Mouse (Mus musculus): ENCODE measurements at regions not wholly inside any gene's neighbourhood (a gene's known extent, or its start where the extent isn't known, plus 50 kb on each side); places are given as distances from the start of the nearest gene placed in this dataset.
A peak's percentile ranks its signal among the peaks of the same experiment; 100 is the strongest.
"Not testable (repeated sequence)": the region's sequence is repeated elsewhere in the genome, so short reads cannot be mapped to it uniquely, and the experiment has no call there.

- H3K4me1 ChIP-seq (replicated peaks; ENCODE audit: control insufficient read depth, insufficient read depth, low read length), result no peaks in the 10 kb centered on the region
- no peak overlapping the region for H3K4me2 ChIP-seq (ENCODE audit: low read length)
- no peak for ATAC-seq
- H3K9ac ChIP-seq (replicated peaks; ENCODE audit: low read depth, low read length), result no peak overlapping the region
- no peaks in the 10 kb centered on the region for H3K27me3 ChIP-seq (replicated peaks; ENCODE audit: control insufficient read depth, insufficient read depth, low read length)
- H3K27ac ChIP-seq (ENCODE audit: low read length), result no peak overlapping the region
- WGBS, result 98% methylated on average over 3 of the region's 3 CpGs
- no peaks in the 10 kb centered on the region for H3K9me3 ChIP-seq (ENCODE audit: control insufficient read depth, low read length)
- no peak overlapping the region for H3K4me3 ChIP-seq (replicated peaks; ENCODE audit: low read length)
- H3K36me3 ChIP-seq (ENCODE audit: control insufficient read depth, insufficient read depth), result no peaks in the 10 kb centered on the region
Measured at GRCm38 (mm10) chr12:65455683-65456082, 230.4 kb downstream of the Wdr20rt start.

- Histone ChIP-seq H3K27ac (ENCODE audit: low read length) (no peak overlapping the region), H3K9ac (replicated peaks; ENCODE audit: low read depth, low read length) (no peak overlapping the region), H3K4me3 (replicated peaks; ENCODE audit: low read length) (no peak overlapping the region), H3K4me2 (ENCODE audit: low read length) (no peak overlapping the region), H3K27me3 (replicated peaks; ENCODE audit: control insufficient read depth, insufficient read depth, low read length) (no peaks in the 10 kb centered on the region), H3K4me1 (replicated peaks; ENCODE audit: control insufficient read depth, insufficient read depth, low read length) (no peaks in the 10 kb centered on the region), H3K9me3 (ENCODE audit: control insufficient read depth, low read length) (no peaks in the 10 kb centered on the region), H3K36me3 (ENCODE audit: control insufficient read depth, insufficient read depth) (no peaks in the 10 kb centered on the region)
- WGBS, result 70% methylated on average over 3 of the region's 3 CpGs
- ATAC-seq, result no peak
Measured at GRCm38 (mm10) chr12:65456956-65457355, 231.6 kb downstream of the Wdr20rt start.

GRCm38 (mm10) chr12:65464246-65464645, 238.9 kb downstream of the Wdr20rt start:
- Histone ChIP-seq H3K9ac (replicated peaks; ENCODE audit: low read depth, low read length) (no peak overlapping the region), H3K4me1 (replicated peaks; ENCODE audit: control insufficient read depth, insufficient read depth, low read length) (no peaks in the 10 kb centered on the region), H3K27me3 (replicated peaks; ENCODE audit: control insufficient read depth, insufficient read depth, low read length) (no peaks in the 10 kb centered on the region), H3K27ac (ENCODE audit: low read length) (no peak overlapping the region), H3K4me2 (ENCODE audit: low read length) (no peak overlapping the region), H3K4me3 (replicated peaks; ENCODE audit: low read length) (no peak overlapping the region), H3K36me3 (ENCODE audit: control insufficient read depth, insufficient read depth) (no peaks in the 10 kb centered on the region), H3K9me3 (ENCODE audit: control insufficient read depth, low read length) (no peaks in the 10 kb centered on the region)
- no peak for ATAC-seq
- 59% methylated on average over 2 of the region's 2 CpGs for WGBS

GRCm38 (mm10) chr12:65478674-65479073, 253.4 kb downstream of the Wdr20rt start:
- 58% methylated on average over 9 of the region's 9 CpGs for WGBS
- ATAC-seq; H3K36me3 ChIP-seq (ENCODE audit: control insufficient read depth, insufficient read depth); H3K9ac ChIP-seq (replicated peaks; ENCODE audit: low read depth, low read length); H3K27ac ChIP-seq (ENCODE audit: low read length); H3K27me3 ChIP-seq (replicated peaks; ENCODE audit: control insufficient read depth, insufficient read depth, low read length); H3K4me3 ChIP-seq (replicated peaks; ENCODE audit: low read length); H3K4me2 ChIP-seq (ENCODE audit: low read length); H3K9me3 ChIP-seq (ENCODE audit: control insufficient read depth, low read length); H3K4me1 ChIP-seq (replicated peaks; ENCODE audit: control insufficient read depth, insufficient read depth, low read length): not testable (repeated sequence)

- Histone ChIP-seq H3K36me3 (ENCODE audit: control insufficient read depth, insufficient read depth) (no peaks in the 10 kb centered on the region), H3K4me1 (replicated peaks; ENCODE audit: control insufficient read depth, insufficient read depth, low read length) (no peaks in the 10 kb centered on the region), H3K4me3 (replicated peaks; ENCODE audit: low read length) (no peak overlapping the region), H3K9me3 (ENCODE audit: control insufficient read depth, low read length) (no peaks in the 10 kb centered on the region), H3K27ac (ENCODE audit: low read length) (no peak overlapping the region), H3K27me3 (replicated peaks; ENCODE audit: control insufficient read depth, insufficient read depth, low read length) (no peaks in the 10 kb centered on the region), H3K9ac (replicated peaks; ENCODE audit: low read depth, low read length) (no peak overlapping the region), H3K4me2 (ENCODE audit: low read length) (no peak overlapping the region)
- ATAC-seq, result no peak
- WGBS, result 88% methylated on average over 4 of the region's 4 CpGs
Measured at GRCm38 (mm10) chr12:65480829-65481228, 255.5 kb downstream of the Wdr20rt start.

- H3K4me1 ChIP-seq (replicated peaks; ENCODE audit: control insufficient read depth, insufficient read depth, low read length), result no peaks in the 10 kb centered on the region
- ATAC-seq, result peak; percentile 55; the same call in 1 of the 2 replicates
Measured at GRCm38 (mm10) chr12:65491092-65491491, 265.8 kb downstream of the Wdr20rt start.

GRCm38 (mm10) chr12:65494388-65495030, 269.2 kb downstream of the Wdr20rt start:
- no peak overlapping the region for H3K4me2 ChIP-seq (ENCODE audit: low read length)
- H3K4me1 ChIP-seq (replicated peaks; ENCODE audit: control insufficient read depth, insufficient read depth, low read length), result no peaks in the 10 kb centered on the region
- H3K9me3 ChIP-seq (ENCODE audit: control insufficient read depth, low read length), result peaks cover 4% of the 10 kb centered on the region; the same call in 1 of the 2 replicates
- no peak overlapping the region for H3K27ac ChIP-seq (ENCODE audit: low read length)
- no peak for ATAC-seq
- no peaks in the 10 kb centered on the region for H3K36me3 ChIP-seq (ENCODE audit: control insufficient read depth, insufficient read depth)
- WGBS, result 91% methylated on average over 5 of the region's 5 CpGs
- no peak overlapping the region for H3K9ac ChIP-seq (replicated peaks; ENCODE audit: low read depth, low read length)
- H3K27me3 ChIP-seq (replicated peaks; ENCODE audit: control insufficient read depth, insufficient read depth, low read length), result no peaks in the 10 kb centered on the region
- H3K4me3 ChIP-seq (replicated peaks; ENCODE audit: low read length), result no peak overlapping the region

More at GRCm38 (mm10) chr12:65491092-65491491, 265.8 kb downstream of the Wdr20rt start:
- WGBS, result 64% methylated on average over 2 of the region's 2 CpGs
- no peak overlapping the region for H3K9ac ChIP-seq (replicated peaks; ENCODE audit: low read depth, low read length)
- peaks cover 4% of the 10 kb centered on the region; the same call in 1 of the 2 replicates for H3K9me3 ChIP-seq (ENCODE audit: control insufficient read depth, low read length)
- H3K27me3 ChIP-seq (replicated peaks; ENCODE audit: control insufficient read depth, insufficient read depth, low read length), result no peaks in the 10 kb centered on the region
- H3K4me3 ChIP-seq (replicated peaks; ENCODE audit: low read length), result no peak overlapping the region
- H3K4me2 ChIP-seq (ENCODE audit: low read length), result no peak overlapping the region
- no peaks in the 10 kb centered on the region for H3K36me3 ChIP-seq (ENCODE audit: control insufficient read depth, insufficient read depth)
- no peak overlapping the region; the same call in 1 of the 2 replicates for H3K27ac ChIP-seq (ENCODE audit: low read length)

GRCm38 (mm10) chr12:65496613-65497012, 271.3 kb downstream of the Wdr20rt start:
- H3K9ac ChIP-seq (replicated peaks; ENCODE audit: low read depth, low read length), result no peak overlapping the region
- no peak overlapping the region for H3K27ac ChIP-seq (ENCODE audit: low read length)
- H3K36me3 ChIP-seq (ENCODE audit: control insufficient read depth, insufficient read depth), result no peaks in the 10 kb centered on the region
- 76% methylated on average over 6 of the region's 6 CpGs for WGBS
- H3K4me1 ChIP-seq (replicated peaks; ENCODE audit: control insufficient read depth, insufficient read depth, low read length), result no peaks in the 10 kb centered on the region
- no peak overlapping the region for H3K4me3 ChIP-seq (replicated peaks; ENCODE audit: low read length)
- no peak for ATAC-seq
- H3K4me2 ChIP-seq (ENCODE audit: low read length), result no peak overlapping the region
- no peaks in the 10 kb centered on the region for H3K27me3 ChIP-seq (replicated peaks; ENCODE audit: control insufficient read depth, insufficient read depth, low read length)
- H3K9me3 ChIP-seq (ENCODE audit: control insufficient read depth, low read length), result peaks cover 4% of the 10 kb centered on the region; the same call in 1 of the 2 replicates

GRCm38 (mm10) chr12:65497602-65498001, 272.3 kb downstream of the Wdr20rt start:
- Histone ChIP-seq H3K4me3 (replicated peaks; ENCODE audit: low read length) (no peak overlapping the region), H3K36me3 (ENCODE audit: control insufficient read depth, insufficient read depth) (no peaks in the 10 kb centered on the region), H3K9ac (replicated peaks; ENCODE audit: low read depth, low read length) (no peak overlapping the region), H3K4me2 (ENCODE audit: low read length) (no peak overlapping the region), H3K27me3 (replicated peaks; ENCODE audit: control insufficient read depth, insufficient read depth, low read length) (no peaks in the 10 kb centered on the region), H3K9me3 (ENCODE audit: control insufficient read depth, low read length) (peaks cover 4% of the 10 kb centered on the region; the same call in 1 of the 2 replicates), H3K4me1 (replicated peaks; ENCODE audit: control insufficient read depth, insufficient read depth, low read length) (no peaks in the 10 kb centered on the region), H3K27ac (ENCODE audit: low read length) (no peak overlapping the region)
- ATAC-seq, result no peak
- 76% methylated on average over 6 of the region's 6 CpGs for WGBS

- WGBS, result 42% methylated on average over 2 of the region's 2 CpGs
- Histone ChIP-seq H3K4me1 (replicated peaks; ENCODE audit: control insufficient read depth, insufficient read depth, low read length) (no peaks in the 10 kb centered on the region), H3K36me3 (ENCODE audit: control insufficient read depth, insufficient read depth) (no peaks in the 10 kb centered on the region), H3K9me3 (ENCODE audit: control insufficient read depth, low read length) (no peaks in the 10 kb centered on the region), H3K27ac (ENCODE audit: low read length) (no peak overlapping the region), H3K9ac (replicated peaks; ENCODE audit: low read depth, low read length) (no peak overlapping the region), H3K4me2 (ENCODE audit: low read length) (no peak overlapping the region), H3K27me3 (replicated peaks; ENCODE audit: control insufficient read depth, insufficient read depth, low read length) (no peaks in the 10 kb centered on the region), H3K4me3 (replicated peaks; ENCODE audit: low read length) (no peak overlapping the region)
- ATAC-seq, result no peak
Measured at GRCm38 (mm10) chr12:65501459-65501858, 276.1 kb downstream of the Wdr20rt start.
